Mouse (Mus musculus) Patski (cell line): ENCODE data around the gene Gm10153. TPM values are rescaled to one million over a fixed set of nuclear protein-coding genes. Genes with fewer than 3 reads are reported as not detected.
"Not testable (repeated sequence)": the region's sequence is repeated elsewhere in the genome, so short reads cannot be mapped to it uniquely, and the experiment has no call there.

Source experiments
- ATAC-seq: fragments of 100-300 bp; one replicate; pipeline ENCODE4 v1.8.0; 2021
- CTCF ChIA-PET: fragments of 350-600 bp; sonication (Branson Sonifier 250); formaldehyde crosslinking; loops from one replicate; lab custom pipeline; 2022; ENCODE audit warnings: inconsistent platforms; lab: Charles Lee
- POLR2A ChIA-PET: fragments of 350-600 bp; sonication (Branson Sonifier 250); formaldehyde crosslinking; loops from one replicate; lab custom pipeline; 2022; ENCODE audit warnings: antibody characterized with exemption, inconsistent platforms; lab: Charles Lee
- DNase-seq: peaks from one replicate; pipeline ENCODE4 v3.0.0-alpha.2; 2011; ENCODE audit warnings: low read depth, low spot score
- H3K27me3 ChIP-seq: fragments of 371-371 bp; one replicate; pipeline ENCODE4 v1.5.1; 2021
- CTCF ChIP-seq: fragments of 100-300 bp; IDR thresholded peaks from one replicate; pipeline ENCODE4 v1.5.1; 2021
- in situ Hi-C: fragments of 300-500 bp; cut with MboI; formaldehyde crosslinking; loops from 3 replicates; pipeline ENCODE4 v1.11.1; 2018; ENCODE audit warnings: low pct_unique_long_range_greater_than_20kb, mixed read lengths
- polyA plus RNA-seq: library from polyadenylated mRNA; unstranded; gene quantifications from one replicate; pipeline ENCODE4 v1.2.3, GENCODE M21; 2021

Gene Gm10153
- polyA plus RNA-seq, 1 experiment from 2014 or later, result not detected

DNA sequence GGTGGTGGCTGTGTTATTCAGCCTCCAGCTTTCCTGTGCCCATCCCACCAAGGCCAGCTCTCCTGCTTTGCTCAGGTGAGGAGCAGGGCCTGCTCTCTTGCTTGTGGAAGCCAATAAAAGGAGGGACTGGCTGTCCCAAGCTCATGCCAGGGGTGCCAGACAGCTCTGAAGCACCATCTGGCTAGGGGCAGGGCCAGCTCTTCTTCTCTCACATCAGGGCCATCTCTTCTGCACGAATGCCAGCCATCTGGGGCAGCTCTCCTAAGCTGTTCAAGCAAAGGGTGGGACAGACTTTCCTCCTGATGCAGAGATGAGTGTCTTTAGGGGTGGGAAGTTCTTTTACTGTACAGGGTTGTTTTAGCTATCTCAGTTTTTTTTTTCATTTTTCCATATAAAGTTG lies 9.2 kb downstream of the Gm10153 start:
- in situ Hi-C loops, result no loop called here
- TF ChIP-seq CTCF, result no peak
- ATAC-seq (no peak), DNase-seq (no peak)
- POLR2A ChIA-PET, result no interaction called here
- CTCF ChIA-PET, result no interaction called here
- H3K27me3 ChIP-seq, result peaks cover 25% of the 10 kb centered on the region

DNA sequence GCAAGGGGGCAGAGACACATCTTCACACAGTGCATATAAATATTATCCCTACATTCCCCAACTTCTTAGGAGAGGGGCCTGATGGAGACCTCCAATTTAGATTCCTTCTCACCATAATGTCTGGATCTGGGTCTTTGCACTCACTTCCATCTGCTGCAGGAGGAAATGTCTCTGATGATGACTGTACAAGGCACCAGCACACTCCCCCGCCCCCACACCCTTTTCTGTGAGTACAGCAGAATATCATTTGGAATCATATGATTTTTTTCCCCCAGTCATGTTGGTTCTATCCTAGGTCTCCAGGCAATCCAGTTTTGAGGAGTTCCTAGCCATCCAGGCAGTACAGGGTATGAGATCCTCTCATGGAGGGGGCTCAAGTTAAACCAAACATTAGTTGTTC lies 11.5 kb downstream of the Gm10153 start:
- no peak for TF ChIP-seq CTCF
- DNase-seq (no peak), ATAC-seq (no peak)
- POLR2A ChIA-PET, result no interaction called here
- H3K27me3 ChIP-seq, result peaks cover 20% of the 10 kb centered on the region
- CTCF ChIA-PET, result no interaction called here
- in situ Hi-C loops, result no loop called here

- H3K27me3 ChIP-seq, POLR2A ChIA-PET, CTCF ChIA-PET, DNase-seq, in situ Hi-C loops, ATAC-seq: not testable (repeated sequence)
These were observed 14.3 kb downstream of the Gm10153 start, which contains the start of gene Krtap5-2 for GRCm38 (mm10) chr7:142175905-142176304. Gene Krtap5-2 (minus strand): TSS chr7:142176005.

DNA sequence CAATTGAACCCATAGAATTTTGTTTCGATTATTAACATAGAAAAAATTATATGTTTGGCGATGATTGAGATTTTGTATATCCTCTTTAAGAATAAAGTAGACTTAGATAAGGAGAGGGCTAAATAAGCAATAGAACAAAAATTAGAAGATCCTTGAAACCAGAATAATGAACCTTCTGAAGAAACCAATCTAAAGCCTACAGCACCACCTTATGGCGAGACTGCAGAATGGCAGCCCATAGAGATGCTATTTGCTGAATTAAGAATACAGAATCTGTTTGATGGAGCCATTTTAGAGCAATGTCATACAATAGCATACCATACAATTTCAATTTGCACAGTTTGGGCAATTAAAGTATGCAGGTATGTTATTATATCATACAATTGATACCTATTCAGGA lies 20.4 kb downstream of the Gm10153 start:
- H3K27me3 ChIP-seq, result peaks cover 13% of the 10 kb centered on the region
- ChIA-PET CTCF (no interaction called here), POLR2A (no interaction called here)
- ATAC-seq, result no peak
- no peak for DNase-seq
- in situ Hi-C loops, result no loop called here
- peak; percentile 47 for TF ChIP-seq CTCF

DNA sequence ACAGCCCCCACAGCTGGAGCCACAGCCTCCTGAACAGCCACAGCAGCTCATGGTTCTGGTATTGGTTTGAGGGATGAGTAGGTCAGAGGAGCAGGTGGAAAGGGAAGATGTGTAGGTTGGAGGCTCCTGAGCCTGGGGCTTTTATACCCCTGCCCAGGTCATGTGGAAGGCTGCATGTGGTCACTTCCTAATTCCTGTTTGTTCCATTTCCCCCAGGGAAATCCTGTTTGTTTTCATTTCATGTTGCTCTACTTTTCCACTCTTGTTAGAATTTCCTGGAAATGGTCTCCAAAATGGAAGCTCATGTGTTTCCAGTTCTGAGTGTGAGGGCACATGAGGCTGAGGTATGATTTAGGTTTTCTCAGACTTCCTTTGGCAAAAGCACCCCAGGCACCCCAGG lies 24.6 kb downstream of the Gm10153 start, which contains the start of gene Gm4553:
TSS of gene Gm4553 (minus strand) at position 101 of the 400 bp plus-strand sequence.
- H3K27me3 ChIP-seq, ATAC-seq, CTCF ChIA-PET, POLR2A ChIA-PET, DNase-seq, in situ Hi-C loops: not testable (repeated sequence)

GRCm38 (mm10) chr7:142159366-142159765 lies 30.8 kb downstream of the Gm10153 start:
- in situ Hi-C loops, result no loop called here
- CTCF ChIA-PET, result no interaction called here
- ATAC-seq, result no peak
- no peak for DNase-seq
- POLR2A ChIA-PET, result no interaction called here
- H3K27me3 ChIP-seq, result peaks cover 10% of the 10 kb centered on the region
- TF ChIP-seq CTCF, result no peak

DNA sequence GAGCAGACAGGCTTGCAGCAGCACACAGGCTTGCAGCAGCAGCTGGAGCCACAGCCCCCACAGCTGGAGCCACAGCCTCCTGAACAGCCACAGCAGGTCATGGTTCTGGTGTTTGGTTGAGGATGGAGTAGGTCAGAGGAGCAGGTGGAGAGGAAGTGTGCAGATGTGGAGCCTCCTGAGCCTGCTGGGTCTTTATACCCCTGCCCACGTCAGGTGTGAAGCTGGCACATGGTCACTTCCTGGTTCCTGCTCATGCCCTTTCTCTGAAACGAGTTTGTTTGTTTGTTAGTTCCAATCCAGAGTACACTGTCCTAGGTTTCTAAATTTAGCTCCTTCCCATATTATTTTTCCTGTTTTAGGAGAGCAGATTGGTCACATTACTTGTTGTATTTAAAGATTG lies 33.2 kb downstream of the Gm10153 start, which contains the start of gene Gm29735:
TSS of gene Gm29735 (minus strand) at position 101 of the 400 bp plus-strand sequence.
- POLR2A ChIA-PET, ATAC-seq, in situ Hi-C loops, CTCF ChIA-PET, DNase-seq: not testable (repeated sequence)
- H3K27me3 ChIP-seq, result peaks cover 11% of the 10 kb centered on the region

- ChIA-PET POLR2A (no interaction called here), CTCF (no interaction called here)
- in situ Hi-C loops, result no loop called here
- H3K27me3 ChIP-seq, result peaks cover 11% of the 10 kb centered on the region
- DNase-seq (no peak), ATAC-seq (no peak)
- TF ChIP-seq CTCF, result no peak
These were observed 34.9 kb downstream of the Gm10153 start for GRCm38 (mm10) chr7:142155308-142155707.

GRCm38 (mm10) chr7:142152191-142152590 lies 38.0 kb downstream of the Gm10153 start:
- DNase-seq (no peak), ATAC-seq (no peak)
- in situ Hi-C loops, result no loop called here
- H3K27me3 ChIP-seq, result peaks cover 5% of the 10 kb centered on the region
- POLR2A ChIA-PET, result no interaction called here
- CTCF ChIA-PET, result no interaction called here
- TF ChIP-seq CTCF, result no peak

DNA sequence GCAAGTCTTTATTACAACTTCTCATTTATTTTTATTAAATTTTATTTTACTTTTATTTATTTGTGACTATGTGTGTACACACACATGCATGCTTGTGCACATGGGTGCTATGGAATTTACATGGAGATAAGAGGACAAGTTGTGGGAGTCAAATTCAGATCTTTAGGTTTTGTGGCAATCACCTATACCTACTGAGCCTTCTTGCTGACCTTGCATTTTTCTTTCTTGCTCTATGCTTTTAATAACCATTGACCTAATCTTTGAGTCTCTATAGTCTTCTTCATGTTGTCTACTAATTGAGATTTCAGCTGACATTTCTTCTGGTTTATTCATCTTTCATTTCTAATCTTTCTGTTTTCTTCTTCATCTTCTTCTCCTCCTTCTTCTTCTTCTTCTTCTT lies 41.6 kb downstream of the Gm10153 start:
- no peak for DNase-seq
- peaks cover 5% of the 10 kb centered on the region for H3K27me3 ChIP-seq
- in situ Hi-C loops, result loop anchor here (5.0 kb wide), 1 partner anchor 99 kb away; no protein-coding TSS in a partner anchor
- CTCF ChIA-PET, result no interaction called here
- no peak for ATAC-seq
- POLR2A ChIA-PET, result no interaction called here
- TF ChIP-seq CTCF, result no peak

- no peaks in the 10 kb centered on the region for H3K27me3 ChIP-seq
- in situ Hi-C loops, result loop anchor here (5.0 kb wide), 1 partner anchor 101 kb away; no protein-coding TSS in a partner anchor
- TF ChIP-seq CTCF, result peak; percentile 63
- POLR2A ChIA-PET, result no interaction called here
- DNase-seq (no peak), ATAC-seq (no peak)
- CTCF ChIA-PET, result interaction anchor here (1.0 kb wide), 1 partner anchor 13 kb away, joined by 3 read pairs; no protein-coding TSS in a partner anchor
These were observed 44.2 kb downstream of the Gm10153 start for GRCm38 (mm10) chr7:142146033-142146432.

- no peak for TF ChIP-seq CTCF
- DNase-seq, result no peak
- CTCF ChIA-PET, result interaction anchor here (1.0 kb wide), 1 partner anchor 13 kb away, joined by 3 read pairs; no protein-coding TSS in a partner anchor
- ATAC-seq, result no peak
- in situ Hi-C loops, result loop anchor here (5.0 kb wide), 1 partner anchor 102 kb away; no protein-coding TSS in a partner anchor
- no peaks in the 10 kb centered on the region for H3K27me3 ChIP-seq
- POLR2A ChIA-PET, result no interaction called here
These were observed 44.7 kb downstream of the Gm10153 start for GRCm38 (mm10) chr7:142145413-142145940.
